Mouse (Mus musculus): Measurements from ENCODE around the gene Klk9.

GRCm38 (mm10) chr7:43766484-43766883, 25.2 kb upstream of the Klk9 start:
- TF ChIP-seq CTCF (IDR thresholded peaks at IDR 0.05; ENCODE audit: low read depth) (no peak), EP300 (IDR thresholded peaks at IDR 0.05; ENCODE audit: low read depth) (no peak)
